Mouse (Mus musculus): ENCODE measurements at regions not wholly inside any gene's neighbourhood (a gene's known extent, or its start where the extent isn't known, plus 50 kb on each side); places are given as distances from the start of the nearest gene placed in this dataset.
A peak's percentile ranks its signal among the peaks of the same experiment; 100 is the strongest.

- peak; percentile 3 to 13 for DNase-seq
Measured at GRCm38 (mm10) chrX:145848937-145849783, 344.2 kb upstream of the Amot start.

GRCm38 (mm10) chrX:145833106-145833505, 328.1 kb upstream of the Amot start:
- DNase-seq = no peak

- no peak for DNase-seq
Measured at GRCm38 (mm10) chrX:145812995-145813394, 308.0 kb upstream of the Amot start.
